Mouse (Mus musculus): ENCODE results near the gene Clint1. TPM values are rescaled to one million over a fixed set of nuclear protein-coding genes. Genes with fewer than 3 reads are reported as not detected.
A peak's percentile ranks its signal among the peaks of the same experiment; 100 is the strongest.

Gene Clint1
- polyA plus RNA-seq, 1 experiment from 2014 or later, result 86.3 TPM

- Histone ChIP-seq H3K4me1 (ENCODE audit: control insufficient read depth, insufficient read depth, low read length) (peaks cover 5% of the 10 kb centered on the region; the same call in 1 of the 2 replicates), H3K4me2 (replicated peaks; ENCODE audit: low read depth, low read length) (no peak overlapping the region; the same call in 1 of the 2 replicates), H3K9ac (ENCODE audit: low read depth, low read length) (no peak overlapping the region), H3K27ac (ENCODE audit: low read depth, low read length) (no peak overlapping the region), H3K9me3 (ENCODE audit: control insufficient read depth, low read length) (no peaks in the 10 kb centered on the region), H3K27me3 (ENCODE audit: control insufficient read depth, insufficient read depth, low read length) (no peaks in the 10 kb centered on the region), H3K4me3 (ENCODE audit: low read length) (no peak overlapping the region), H3K36me3 (ENCODE audit: control insufficient read depth, insufficient read depth, low read length) (no peaks in the 10 kb centered on the region)
- no peak for ATAC-seq (ENCODE audit: low FRiP score, low TSS enrichment)
- 51% methylated on average over 8 of the region's 8 CpGs for WGBS
These were observed 69.2 kb downstream of the Clint1 start for GRCm38 (mm10) chr11:45921026-45921425.

- no peaks in the 10 kb centered on the region for H3K9me3 ChIP-seq (ENCODE audit: control insufficient read depth, low read length)
- no peak overlapping the region for H3K27ac ChIP-seq (ENCODE audit: low read depth, low read length)
- H3K4me1 ChIP-seq (ENCODE audit: control insufficient read depth, insufficient read depth, low read length), result peaks cover 5% of the 10 kb centered on the region; the same call in 1 of the 2 replicates
- H3K9ac ChIP-seq (ENCODE audit: low read depth, low read length), result peak overlapping the region; percentile 14; the same call in 1 of the 2 replicates
- H3K4me2 ChIP-seq (replicated peaks; ENCODE audit: low read depth, low read length), result peak overlapping the region; percentile 30; the same call in 1 of the 2 replicates
- H3K36me3 ChIP-seq (ENCODE audit: control insufficient read depth, insufficient read depth, low read length), result no peaks in the 10 kb centered on the region
- H3K4me3 ChIP-seq (ENCODE audit: low read length), result no peak overlapping the region
- no peak for ATAC-seq (ENCODE audit: low FRiP score, low TSS enrichment)
- 14% methylated on average over 10 of the region's 10 CpGs for WGBS
- no peaks in the 10 kb centered on the region for H3K27me3 ChIP-seq (ENCODE audit: control insufficient read depth, insufficient read depth, low read length)
These were observed 69.6 kb downstream of the Clint1 start for GRCm38 (mm10) chr11:45921480-45921898.

GRCm38 (mm10) chr11:45925436-45925835, 73.6 kb downstream of the Clint1 start:
- Histone ChIP-seq H3K36me3 (ENCODE audit: control insufficient read depth, insufficient read depth, low read length) (peaks cover 4% of the 10 kb centered on the region), H3K27me3 (ENCODE audit: control insufficient read depth, insufficient read depth, low read length) (no peaks in the 10 kb centered on the region), H3K4me3 (ENCODE audit: low read length) (no peak overlapping the region), H3K9ac (ENCODE audit: low read depth, low read length) (no peak overlapping the region), H3K9me3 (ENCODE audit: control insufficient read depth, low read length) (no peaks in the 10 kb centered on the region), H3K4me2 (replicated peaks; ENCODE audit: low read depth, low read length) (no peak overlapping the region), H3K27ac (ENCODE audit: low read depth, low read length) (no peak overlapping the region), H3K4me1 (ENCODE audit: control insufficient read depth, insufficient read depth, low read length) (peaks cover 5% of the 10 kb centered on the region; the same call in 1 of the 2 replicates)
- ATAC-seq (ENCODE audit: low FRiP score, low TSS enrichment), result no peak
- WGBS, result 75% methylated on average over 6 of the region's 6 CpGs

DNA sequence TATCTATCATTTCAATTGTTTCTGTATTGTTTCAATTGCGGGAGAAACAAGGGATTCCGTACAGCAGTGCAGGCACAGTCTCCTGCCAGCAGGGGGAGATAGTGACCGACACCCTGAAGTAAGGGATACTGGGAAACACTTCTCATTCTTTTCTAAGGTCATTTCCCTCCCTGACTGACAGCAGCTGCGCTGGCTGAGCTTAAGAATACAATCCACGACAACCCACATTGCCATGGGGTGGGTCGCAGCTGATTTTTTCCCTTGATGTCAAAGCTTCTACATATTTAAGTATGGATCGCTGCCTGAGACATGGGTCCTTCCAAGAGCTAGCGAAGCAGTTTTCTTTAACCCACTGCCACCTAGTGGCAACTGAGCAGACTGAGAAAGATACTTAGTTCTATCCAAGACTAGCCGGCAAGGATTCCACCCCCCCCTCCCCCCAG, 74.8 kb downstream of the Clint1 start:
- H3K4me2 ChIP-seq (replicated peaks; ENCODE audit: low read depth, low read length), result peak overlapping the region; percentile 59
- H3K27ac ChIP-seq (ENCODE audit: low read depth, low read length), result 0 out of 2 replicates have a peak overlapping the region, but pooled peaks have one; percentile 24
- no peaks in the 10 kb centered on the region for H3K27me3 ChIP-seq (ENCODE audit: control insufficient read depth, insufficient read depth, low read length)
- peaks cover under 1% of the 10 kb centered on the region; the same call in 1 of the 2 replicates for H3K4me1 ChIP-seq (ENCODE audit: control insufficient read depth, insufficient read depth, low read length)
- peaks cover 5% of the 10 kb centered on the region for H3K36me3 ChIP-seq (ENCODE audit: control insufficient read depth, insufficient read depth, low read length)
- ATAC-seq (ENCODE audit: low FRiP score, low TSS enrichment), result peak; percentile 89
- H3K9me3 ChIP-seq (ENCODE audit: control insufficient read depth, low read length), result no peaks in the 10 kb centered on the region
- peak overlapping the region; percentile 53; the same call in 1 of the 2 replicates for H3K9ac ChIP-seq (ENCODE audit: low read depth, low read length)
- H3K4me3 ChIP-seq (ENCODE audit: low read length), result peak overlapping the region; percentile 40
- under 1% methylated on average over 9 of the region's 9 CpGs for WGBS

- no peak overlapping the region for H3K27ac ChIP-seq (ENCODE audit: low read depth, low read length)
- 74% methylated on average over 5 of the region's 5 CpGs for WGBS
- no peak for ATAC-seq (ENCODE audit: low FRiP score, low TSS enrichment)
- H3K9me3 ChIP-seq (ENCODE audit: control insufficient read depth, low read length), result no peaks in the 10 kb centered on the region
- H3K4me3 ChIP-seq (ENCODE audit: low read length), result no peak overlapping the region
- H3K36me3 ChIP-seq (ENCODE audit: control insufficient read depth, insufficient read depth, low read length), result peaks cover 10% of the 10 kb centered on the region
- H3K4me2 ChIP-seq (replicated peaks; ENCODE audit: low read depth, low read length), result no peak overlapping the region
- H3K4me1 ChIP-seq (ENCODE audit: control insufficient read depth, insufficient read depth, low read length), result no peaks in the 10 kb centered on the region
- H3K9ac ChIP-seq (ENCODE audit: low read depth, low read length), result no peak overlapping the region
- no peaks in the 10 kb centered on the region for H3K27me3 ChIP-seq (ENCODE audit: control insufficient read depth, insufficient read depth, low read length)
These were observed 75.6 kb downstream of the Clint1 start for GRCm38 (mm10) chr11:45927456-45927855.

- Histone ChIP-seq H3K27ac (ENCODE audit: low read depth, low read length) (no peak overlapping the region), H3K9ac (ENCODE audit: low read depth, low read length) (no peak overlapping the region), H3K36me3 (ENCODE audit: control insufficient read depth, insufficient read depth, low read length) (peaks cover 29% of the 10 kb centered on the region), H3K27me3 (ENCODE audit: control insufficient read depth, insufficient read depth, low read length) (no peaks in the 10 kb centered on the region), H3K9me3 (ENCODE audit: control insufficient read depth, low read length) (no peaks in the 10 kb centered on the region), H3K4me3 (ENCODE audit: low read length) (no peak overlapping the region), H3K4me1 (ENCODE audit: control insufficient read depth, insufficient read depth, low read length) (no peaks in the 10 kb centered on the region), H3K4me2 (replicated peaks; ENCODE audit: low read depth, low read length) (no peak overlapping the region)
- WGBS, result 89% methylated on average over 10 of the region's 10 CpGs
- no peak for ATAC-seq (ENCODE audit: low FRiP score, low TSS enrichment)
These were observed 77.7 kb downstream of the Clint1 start for GRCm38 (mm10) chr11:45929541-45929940.

DNA sequence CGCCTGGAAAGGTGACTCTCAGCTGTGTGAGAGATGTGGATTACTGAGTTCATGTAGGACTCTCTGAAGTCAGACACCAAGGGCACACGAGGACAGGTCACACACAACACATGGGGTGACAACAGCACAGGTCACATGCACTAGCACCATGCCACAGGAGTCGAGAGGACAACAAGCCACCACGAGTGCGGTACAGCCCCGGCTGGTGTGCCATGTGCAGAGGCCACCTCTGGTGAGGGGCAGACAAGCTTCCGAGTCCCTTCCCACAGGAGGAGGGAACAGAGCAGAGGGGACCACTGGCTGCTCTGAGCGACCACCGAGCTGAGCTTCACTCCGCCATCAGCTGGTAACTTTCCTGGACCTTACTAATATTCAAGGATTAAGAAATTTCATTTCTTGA, 80.9 kb downstream of the Clint1 start:
- Histone ChIP-seq H3K27me3 (ENCODE audit: control insufficient read depth, insufficient read depth, low read length) (no peaks in the 10 kb centered on the region), H3K27ac (ENCODE audit: low read depth, low read length) (no peak overlapping the region), H3K4me3 (ENCODE audit: low read length) (no peak overlapping the region), H3K9me3 (ENCODE audit: control insufficient read depth, low read length) (no peaks in the 10 kb centered on the region), H3K4me1 (ENCODE audit: control insufficient read depth, insufficient read depth, low read length) (no peaks in the 10 kb centered on the region), H3K36me3 (ENCODE audit: control insufficient read depth, insufficient read depth, low read length) (peaks cover 48% of the 10 kb centered on the region), H3K4me2 (replicated peaks; ENCODE audit: low read depth, low read length) (no peak overlapping the region), H3K9ac (ENCODE audit: low read depth, low read length) (no peak overlapping the region)
- 92% methylated on average over 10 of the region's 10 CpGs for WGBS
- no peak for ATAC-seq (ENCODE audit: low FRiP score, low TSS enrichment)

- ATAC-seq (ENCODE audit: low FRiP score, low TSS enrichment), result no peak
These were observed 85.6 kb downstream of the Clint1 start for GRCm38 (mm10) chr11:45937478-45937877.

GRCm38 (mm10) chr11:45938917-45939316, 87.1 kb downstream of the Clint1 start:
- Histone ChIP-seq H3K36me3 (ENCODE audit: control insufficient read depth, insufficient read depth, low read length) (peaks cover 24% of the 10 kb centered on the region), H3K4me3 (ENCODE audit: low read length) (no peak overlapping the region), H3K27ac (ENCODE audit: low read depth, low read length) (no peak overlapping the region), H3K4me1 (ENCODE audit: control insufficient read depth, insufficient read depth, low read length) (peaks cover 12% of the 10 kb centered on the region), H3K4me2 (replicated peaks; ENCODE audit: low read depth, low read length) (no peak overlapping the region), H3K9ac (ENCODE audit: low read depth, low read length) (no peak overlapping the region), H3K9me3 (ENCODE audit: control insufficient read depth, low read length) (no peaks in the 10 kb centered on the region), H3K27me3 (ENCODE audit: control insufficient read depth, insufficient read depth, low read length) (no peaks in the 10 kb centered on the region)
- no peak for ATAC-seq (ENCODE audit: low FRiP score, low TSS enrichment)
- 85% methylated on average over 8 of the region's 8 CpGs for WGBS

More at GRCm38 (mm10) chr11:45937478-45937877, 85.6 kb downstream of the Clint1 start:
- Histone ChIP-seq H3K9me3 (ENCODE audit: control insufficient read depth, low read length) (no peaks in the 10 kb centered on the region), H3K27ac (ENCODE audit: low read depth, low read length) (no peak overlapping the region), H3K36me3 (ENCODE audit: control insufficient read depth, insufficient read depth, low read length) (peaks cover 38% of the 10 kb centered on the region), H3K9ac (ENCODE audit: low read depth, low read length) (no peak overlapping the region), H3K4me3 (ENCODE audit: low read length) (no peak overlapping the region), H3K4me1 (ENCODE audit: control insufficient read depth, insufficient read depth, low read length) (no peaks in the 10 kb centered on the region), H3K27me3 (ENCODE audit: control insufficient read depth, insufficient read depth, low read length) (no peaks in the 10 kb centered on the region), H3K4me2 (replicated peaks; ENCODE audit: low read depth, low read length) (no peak overlapping the region)
- 92% methylated on average over 8 of the region's 8 CpGs for WGBS
